Mouse (Mus musculus) naive thymus-derived CD4-positive, alpha-beta T cell, adult 5 months (primary cell): ENCODE results near the gene Nrf1. TPM values are rescaled to one million over a fixed set of nuclear protein-coding genes. Genes with fewer than 3 reads are reported as not detected.

Source experiments
- polyA plus RNA-seq: library from polyadenylated mRNA; unstranded; fragments of 100-300 nt; shearing (Covaris generic); gene quantifications from one replicate; pipeline ENCODE4 v1.2.1, GENCODE M21; 2017

Nrf1 gene
- 111 TPM for polyA plus RNA-seq

GRCm38 (mm10) chr6:30047271-30048162, at the start of gene Nrf1:
Gene Nrf1 (plus strand): TSS chr6:30047988.

Other genes starting within 250 kb of the Nrf1 start
- 0.09 TPM for gene Strip2, start 131.0 kb upstream of the Nrf1 start, polyA plus RNA-seq